Mouse (Mus musculus) small intestine, adult 2 months (tissue): ENCODE measurements around the gene Ctsh. TPM values are rescaled to one million over a fixed set of nuclear protein-coding genes. Genes with fewer than 3 reads are reported as not detected.

Experiments used
- H3K27ac ChIP-seq: fragments of 200-500 bp; 2 replicates; pipeline ENCODE4 v1.5.1; 2012; ENCODE audit warnings: low read depth, low read length, control low read depth, inconsistent platforms; ENCODE audit not compliant: insufficient read depth
- H3K27me3 ChIP-seq: fragments of 200-500 bp; 2 replicates; pipeline ENCODE4 v1.6.1; 2012; ENCODE audit warnings: mild to moderate bottlenecking, moderate library complexity, low read length, inconsistent platforms; ENCODE audit not compliant: control insufficient read depth, insufficient read depth
- H3K36me3 ChIP-seq: fragments of 200-500 bp; 2 replicates; pipeline ENCODE4 v1.6.1; 2012; ENCODE audit warnings: mild to moderate bottlenecking, low read length, control low read depth, inconsistent platforms; ENCODE audit not compliant: control insufficient read depth, insufficient read depth
- H3K4me1 ChIP-seq: fragments of 200-500 bp; 2 replicates; pipeline ENCODE4 v1.6.1; 2012; ENCODE audit warnings: low read length, inconsistent platforms, mixed read lengths; ENCODE audit not compliant: control insufficient read depth, insufficient read depth, insufficient read length
- H3K4me3 ChIP-seq: fragments of 200-500 bp; 2 replicates; pipeline ENCODE4 v1.5.1; 2012; ENCODE audit warnings: low read depth, mild to moderate bottlenecking, control low read depth, inconsistent platforms, low read length, moderate library complexity
- CTCF ChIP-seq: fragments of 200-500 bp; IDR thresholded peaks from 2 replicates; pipeline ENCODE4 v1.5.1; 2012; ENCODE audit warnings: low read depth, mild to moderate bottlenecking, control low read depth, inconsistent platforms, low read length, moderate library complexity, mixed read lengths; ENCODE audit not compliant: insufficient replicate concordance, insufficient read length; ENCODE audit errors: extremely low read depth
- POLR2A ChIP-seq: fragments of 200-500 bp; IDR thresholded peaks from 2 replicates; pipeline ENCODE4 v1.6.1; 2012; ENCODE audit warnings: low read depth, mild to moderate bottlenecking, control low read depth, inconsistent platforms, low read length, moderate library complexity
- WGBS: fragments of 180-500 bp; shearing (Covaris S2); methylation state at CpG from one replicate; pipeline ENCODE4 v1.1.7; 2018; 5-methylcytosine and 5-hydroxymethylcytosine counted together
- polyA plus RNA-seq: library from polyadenylated mRNA; depleted of rRNA; stranded (reverse); fragments of >200 nt; gene quantifications from 2 replicates; pipeline ENCODE4 v1.2.3, GENCODE M21; 2012

Gene Ctsh
- polyA plus RNA-seq, 1 experiment, result 24.9 TPM

GRCm38 (mm10) chr9:90020866-90021265, 33.1 kb upstream of the Ctsh start:
- Histone ChIP-seq H3K4me3 (no peak overlapping the region), H3K36me3 (no peaks in the 10 kb centered on the region), H3K27me3 (no peaks in the 10 kb centered on the region), H3K27ac (no peak overlapping the region), H3K4me1 (no peaks in the 10 kb centered on the region)
- no peak for TF ChIP-seq POLR2A
- no peak for TF ChIP-seq CTCF
- WGBS, result 81% methylated on average over 6 of the region's 6 CpGs

DNA sequence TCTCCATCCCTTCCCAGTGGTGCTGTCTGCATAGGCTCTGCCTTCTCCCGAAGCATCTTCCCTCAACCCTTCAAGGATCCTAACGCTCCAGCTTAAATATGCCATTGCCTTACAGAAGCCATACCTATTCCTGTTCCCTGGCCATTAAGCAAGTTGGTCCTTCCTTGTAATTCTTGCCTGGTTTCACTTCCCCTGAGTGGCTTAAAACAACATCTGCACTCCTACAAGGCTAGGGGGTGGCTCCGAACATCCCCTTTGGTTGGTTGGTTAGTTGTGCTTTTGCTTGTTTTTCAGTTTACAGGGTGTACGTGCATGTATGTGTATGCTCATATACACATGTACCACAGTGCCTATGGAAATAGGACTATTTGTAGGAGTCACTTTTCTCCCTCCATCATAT, 32.5 kb upstream of the Ctsh start:
- no peak for TF ChIP-seq POLR2A
- H3K4me1 ChIP-seq, result no peaks in the 10 kb centered on the region
- H3K36me3 ChIP-seq, result no peaks in the 10 kb centered on the region
- H3K27me3 ChIP-seq, result no peaks in the 10 kb centered on the region
- 86% methylated on average over 4 of the region's 4 CpGs for WGBS
- no peak overlapping the region for H3K27ac ChIP-seq
- H3K4me3 ChIP-seq, result no peak overlapping the region

DNA sequence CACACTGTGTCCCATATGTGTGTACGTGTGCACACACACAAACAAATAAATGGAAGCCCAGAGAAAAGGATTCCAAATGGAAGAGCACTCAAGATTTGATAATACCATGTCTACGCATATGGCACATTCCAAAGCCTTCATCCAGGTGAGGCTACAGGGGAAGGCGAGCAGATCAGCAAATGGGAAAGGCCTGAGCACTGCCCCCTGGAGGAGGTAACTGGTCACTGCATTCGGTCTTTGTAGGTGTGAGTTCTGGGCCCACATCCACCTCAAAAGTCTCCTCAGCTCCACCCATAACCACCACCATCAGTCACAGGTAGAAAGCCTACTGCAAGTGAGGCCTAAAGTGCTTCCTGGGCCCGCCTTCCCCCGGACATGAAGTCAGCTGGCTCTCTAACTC, 26.2 kb upstream of the Ctsh start:
- H3K36me3 ChIP-seq, result no peaks in the 10 kb centered on the region
- no peak overlapping the region for H3K27ac ChIP-seq
- TF ChIP-seq CTCF (peak; percentile 37; the same call in 1 of the 2 replicates), POLR2A (no peak)
- WGBS, result 90% methylated on average over 6 of the region's 6 CpGs
- no peaks in the 10 kb centered on the region for H3K27me3 ChIP-seq
- H3K4me1 ChIP-seq, result no peaks in the 10 kb centered on the region
- no peak overlapping the region for H3K4me3 ChIP-seq

GRCm38 (mm10) chr9:90033922-90034321, 20.0 kb upstream of the Ctsh start:
- TF ChIP-seq CTCF (no peak), POLR2A (no peak)
- peak overlapping the region; percentile 35; the same call in 1 of the 2 replicates for H3K4me3 ChIP-seq
- no peaks in the 10 kb centered on the region for H3K36me3 ChIP-seq
- H3K27ac ChIP-seq, result no peak overlapping the region
- H3K27me3 ChIP-seq, result no peaks in the 10 kb centered on the region
- H3K4me1 ChIP-seq, result peaks cover 7% of the 10 kb centered on the region; the same call in 1 of the 2 replicates
- WGBS, result 78% methylated on average over 4 of the region's 4 CpGs

DNA sequence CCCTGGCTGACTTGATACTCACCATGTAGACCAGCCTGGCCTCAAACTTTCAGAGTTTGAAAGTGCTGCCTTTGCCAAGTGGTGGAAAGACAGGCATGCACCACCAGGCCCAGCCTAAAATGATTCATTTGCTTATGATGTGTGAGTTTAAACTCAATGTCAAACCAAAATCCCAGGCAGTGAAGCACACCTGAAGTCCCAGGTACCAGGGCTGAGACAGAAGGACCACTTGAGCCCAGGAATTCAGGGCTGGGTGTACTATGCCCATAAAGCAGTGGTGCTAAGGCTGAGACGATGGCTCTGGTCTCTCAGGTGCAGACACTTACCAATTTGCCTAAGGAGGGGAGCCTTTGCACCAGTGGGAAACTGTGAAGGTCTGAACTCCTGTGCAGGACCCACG, 18.8 kb upstream of the Ctsh start:
- WGBS, result 80% methylated on average over 2 of the region's 2 CpGs
- H3K27me3 ChIP-seq, result no peaks in the 10 kb centered on the region
- no peak for TF ChIP-seq POLR2A
- no peak for TF ChIP-seq CTCF
- H3K4me3 ChIP-seq, result no peak overlapping the region
- no peaks in the 10 kb centered on the region for H3K36me3 ChIP-seq
- peaks cover 7% of the 10 kb centered on the region; the same call in 1 of the 2 replicates for H3K4me1 ChIP-seq
- no peak overlapping the region for H3K27ac ChIP-seq

DNA sequence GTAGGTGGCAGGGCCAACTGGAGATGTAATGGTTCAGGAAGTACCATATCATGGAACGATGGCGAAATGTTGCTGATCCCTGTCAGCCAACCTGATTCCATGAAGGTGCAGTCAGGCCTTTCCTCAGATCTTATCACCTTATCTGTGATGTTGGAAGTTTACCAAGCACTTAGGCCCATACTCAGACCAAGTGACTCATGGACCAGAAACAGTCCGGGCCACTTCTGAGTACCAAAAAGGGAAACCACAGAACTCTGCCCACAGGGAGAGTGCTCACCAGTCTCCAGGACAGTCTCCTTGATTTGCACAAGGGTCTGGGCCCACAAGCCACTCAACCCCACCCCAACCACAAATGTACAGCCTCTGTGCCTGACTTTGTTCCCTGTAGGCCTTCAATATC, 18.2 kb upstream of the Ctsh start:
- no peak for TF ChIP-seq POLR2A
- TF ChIP-seq CTCF, result no peak
- Histone ChIP-seq H3K4me3 (no peak overlapping the region), H3K36me3 (no peaks in the 10 kb centered on the region), H3K4me1 (peaks cover 7% of the 10 kb centered on the region; the same call in 1 of the 2 replicates), H3K27me3 (no peaks in the 10 kb centered on the region), H3K27ac (peak overlapping the region; percentile 41)
- 34% methylated on average over 3 of the region's 3 CpGs for WGBS

DNA sequence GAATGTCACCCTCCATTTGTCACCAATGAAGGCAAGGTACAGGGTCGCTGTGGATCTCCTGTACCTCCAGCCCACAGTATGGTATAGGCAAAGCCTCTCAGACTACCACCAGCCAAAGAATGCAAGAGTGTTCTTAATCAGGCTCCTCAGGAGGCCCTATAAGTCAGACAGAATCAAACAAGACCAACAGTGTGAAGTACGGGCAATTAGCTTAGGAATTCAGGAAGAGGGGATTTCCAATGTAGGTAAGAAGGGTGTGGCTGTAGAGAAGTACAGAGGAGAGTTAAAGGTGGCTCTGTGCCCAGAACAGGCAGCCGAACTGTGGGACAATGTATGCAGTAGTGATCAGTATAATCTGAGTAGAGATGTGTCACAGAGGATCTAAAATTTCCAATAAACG, 17.6 kb upstream of the Ctsh start:
- Histone ChIP-seq H3K4me3 (no peak overlapping the region), H3K27ac (peak overlapping the region; percentile 41), H3K36me3 (no peaks in the 10 kb centered on the region), H3K4me1 (peaks cover 7% of the 10 kb centered on the region; the same call in 1 of the 2 replicates), H3K27me3 (no peaks in the 10 kb centered on the region)
- 26% methylated on average over 4 of the region's 4 CpGs for WGBS
- TF ChIP-seq CTCF (no peak), POLR2A (no peak)

DNA sequence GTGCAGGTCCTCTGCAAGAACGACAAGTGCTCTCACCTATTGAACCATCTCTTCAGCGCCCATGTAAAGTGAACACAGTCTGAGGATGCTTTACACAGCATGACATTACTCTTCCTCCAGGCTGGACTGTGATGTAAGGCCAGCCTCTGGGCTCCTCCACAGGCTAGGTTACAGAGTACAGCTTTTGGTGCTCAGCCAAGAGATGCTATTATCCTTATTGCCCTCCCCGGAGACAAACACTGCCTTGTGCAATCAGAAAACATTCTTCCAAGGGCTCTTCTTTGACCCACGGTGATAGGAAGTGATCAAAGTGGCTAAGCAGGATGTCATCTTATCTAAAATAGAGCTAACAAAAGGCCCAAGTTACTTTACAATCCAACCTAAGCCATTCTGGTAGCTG, 15.4 kb upstream of the Ctsh start:
- Histone ChIP-seq H3K27me3 (no peaks in the 10 kb centered on the region), H3K4me3 (no peak overlapping the region), H3K36me3 (no peaks in the 10 kb centered on the region), H3K4me1 (peaks cover 7% of the 10 kb centered on the region; the same call in 1 of the 2 replicates), H3K27ac (no peak overlapping the region)
- no peak for TF ChIP-seq CTCF
- TF ChIP-seq POLR2A, result no peak
- WGBS, result 54% methylated on average over 4 of the region's 4 CpGs
